Mouse (Mus musculus) brain, embryonic 14.5 days (tissue): Measurements from ENCODE around the gene Sertad3.

Source experiments
- CTCF ChIP-seq: fragments of 200-500 bp; IDR thresholded peaks from 2 replicates; pipeline ENCODE4 v1.5.1; 2012; ENCODE audit warnings: inconsistent platforms, mild to moderate bottlenecking, moderate library complexity, borderline replicate concordance; ENCODE audit not compliant: insufficient read depth, insufficient read length; ENCODE audit errors: extremely low read depth
- POLR2A ChIP-seq: fragments of 200-500 bp; IDR thresholded peaks from 2 replicates; pipeline ENCODE4 v1.6.1; 2012; ENCODE audit warnings: mild to moderate bottlenecking, inconsistent platforms, borderline replicate concordance; ENCODE audit not compliant: poor library complexity, insufficient read depth, insufficient read length, severe bottlenecking; ENCODE audit errors: extremely low read depth

DNA sequence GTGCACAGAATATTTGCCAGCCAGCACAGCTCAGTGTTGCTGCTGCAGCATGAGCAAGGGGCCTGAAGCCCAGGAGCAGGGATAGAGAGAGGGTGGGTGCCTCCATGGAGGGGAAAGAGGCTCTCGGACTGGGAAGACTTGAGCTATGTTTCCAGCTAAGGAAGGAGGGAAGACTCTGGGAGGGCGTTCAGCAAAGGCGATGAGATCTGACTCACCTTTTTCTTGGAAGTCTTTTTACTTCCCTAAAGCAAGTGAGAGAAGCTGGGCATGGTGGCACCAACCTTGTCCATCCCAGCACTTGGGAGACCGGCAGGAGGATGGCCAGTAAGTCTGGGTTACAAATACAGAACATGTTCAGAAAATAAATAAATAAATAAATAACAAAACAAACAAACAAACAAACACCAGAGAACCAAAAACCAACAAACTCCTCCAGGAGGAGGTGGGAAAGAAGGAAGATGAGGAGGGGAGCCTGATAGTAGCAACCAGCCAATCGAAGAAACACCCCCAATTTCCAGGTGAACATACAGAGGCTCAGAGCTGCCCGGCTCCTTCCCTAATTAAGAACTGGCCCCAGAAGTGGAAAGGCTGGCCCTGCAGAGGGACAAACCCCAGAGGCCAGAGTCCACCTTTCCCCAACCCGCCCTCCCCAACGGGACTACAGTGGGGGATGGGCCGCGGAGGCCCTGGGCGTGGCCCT lies 7.5 kb downstream of the Sertad3 start:
- no peak for TF ChIP-seq CTCF
- no peak for TF ChIP-seq POLR2A
